ENCODE assay signal across 9 mouse cellular contexts in genomic region chr11:50024833-50025720, GRCm38 (mm10). TPM values are rescaled to one million over a fixed set of nuclear protein-coding genes. Genes with fewer than 3 reads are reported as not detected.
A peak's percentile ranks its signal among the peaks of the same experiment; 100 is the strongest.
DNase-seq lines count a peak whose midpoint lies in the region; ATAC-seq and TF ChIP-seq lines count a peak whose summit lies in the region.
"Had no signal": no experiment of that assay in that cellular context is flagged by ENCODE, and none has a peak within 500 bp of the region (broad histone marks: within the 10 kb centered on the region; RNA-seq: fewer than 3 reads in every experiment).

Gene Rnf130 (plus strand): TSS chr11:50025346.

- peak within 1 kb of the TSS; percentile 87 for H3K4me3 ChIP-seq in bone marrow macrophage, adult 2 months (ENCODE audit: insufficient read depth, low read length)
- peak within 1 kb of the TSS; percentile 77 for H3K4me3 ChIP-seq in embryonic facial prominence, embryonic 15.5 days (replicated peaks)
- peak within 1 kb of the TSS; percentile 96 for H3K4me3 ChIP-seq in limb, embryonic 12.5 days (replicated peaks)
- H3K4me3 ChIP-seq in midbrain, embryonic 14.5 days (replicated peaks; ENCODE audit: low read depth, low read length), result peak within 1 kb of the TSS; percentile 98

- DNase-seq in 3T3-L1 (ENCODE audit: low read depth, low spot score), result peak; percentile 16
- DNase-seq in heart, adult 8-10 months (ENCODE audit: low spot score), result peak; percentile 94
- peak; percentile 96 to 97 for DNase-seq in kidney, adult 8-10 months
- peak; percentile 98 for DNase-seq in midbrain, embryonic 14.5 days
- DNase-seq in spleen, adult 18-20 months, result peak; percentile 93 to 95

- peak within 1 kb of the TSS; percentile 97 for H3K9ac ChIP-seq in embryonic facial prominence, embryonic 15.5 days
- peak within 1 kb of the TSS; percentile 98 for H3K9ac ChIP-seq in limb, embryonic 12.5 days (replicated peaks)
- peak within 1 kb of the TSS; percentile 99 for H3K9ac ChIP-seq in midbrain, embryonic 14.5 days (replicated peaks; ENCODE audit: low read length)

- H3K9me3 ChIP-seq in embryonic facial prominence, embryonic 15.5 days (replicated peaks), result no peaks in the 10 kb centered on the region
- H3K9me3 ChIP-seq in limb, embryonic 12.5 days, result no peaks in the 10 kb centered on the region
- no peaks in the 10 kb centered on the region for H3K9me3 ChIP-seq in midbrain, embryonic 14.5 days (ENCODE audit: control insufficient read depth, low read length)

- under 1% methylated on average over 122 of the region's 129 CpGs for WGBS in embryonic facial prominence, embryonic 15.5 days
- WGBS in limb, embryonic 12.5 days, result under 1% methylated on average over 109 of the region's 129 CpGs
- under 1% methylated on average over 117 of the region's 129 CpGs for WGBS in midbrain, embryonic 14.5 days

- peaks cover 37% of the 10 kb centered on the region for H3K4me1 ChIP-seq in bone marrow macrophage, adult 2 months (ENCODE audit: control insufficient read depth, insufficient read depth, low read length)
- peaks cover 19% of the 10 kb centered on the region for H3K4me1 ChIP-seq in embryonic facial prominence, embryonic 15.5 days
- peaks cover 28% of the 10 kb centered on the region for H3K4me1 ChIP-seq in limb, embryonic 12.5 days (replicated peaks)
- H3K4me1 ChIP-seq in midbrain, embryonic 14.5 days (ENCODE audit: control insufficient read depth, insufficient read depth, low read length), result peaks cover 32% of the 10 kb centered on the region

- no peak for TF ChIP-seq CTCF in bone marrow macrophage, adult 2 months (IDR thresholded peaks at IDR 0.05; ENCODE audit: low read depth, low read length)

- peak within 1 kb of the TSS; percentile 86 for H3K27ac ChIP-seq in bone marrow macrophage, adult 2 months (ENCODE audit: insufficient read depth, low read depth, low read length)
- H3K27ac ChIP-seq in embryonic facial prominence, embryonic 15.5 days (replicated peaks), result peak within 1 kb of the TSS; percentile 93
- peak within 1 kb of the TSS; percentile 93 for H3K27ac ChIP-seq in limb, embryonic 12.5 days
- peak within 1 kb of the TSS; percentile 99 for H3K27ac ChIP-seq in midbrain, embryonic 14.5 days (replicated peaks; ENCODE audit: low read depth, low read length)

- ATAC-seq in embryonic facial prominence, embryonic 15.5 days (ENCODE audit: insufficient number of reproducible peaks, low FRiP score, low TSS enrichment, low read depth), result peak; percentile 93
- ATAC-seq in limb, embryonic 12.5 days (ENCODE audit: insufficient number of reproducible peaks, insufficient read depth, low FRiP score, low TSS enrichment, low read depth), result peak; percentile 88
- peak; percentile 91 for ATAC-seq in midbrain, embryonic 14.5 days (ENCODE audit: low FRiP score, low TSS enrichment)

- peak within 1 kb of the TSS; percentile 61 for H3K4me2 ChIP-seq in embryonic facial prominence, embryonic 15.5 days (replicated peaks)
- H3K4me2 ChIP-seq in limb, embryonic 12.5 days, result peak within 1 kb of the TSS; percentile 71
- H3K4me2 ChIP-seq in midbrain, embryonic 14.5 days (ENCODE audit: low read length), result peak within 1 kb of the TSS; percentile 74

- no peaks in the 10 kb centered on the region for H3K36me3 ChIP-seq in embryonic facial prominence, embryonic 15.5 days
- H3K36me3 ChIP-seq in limb, embryonic 12.5 days, result no peaks in the 10 kb centered on the region
- H3K36me3 ChIP-seq in midbrain, embryonic 14.5 days (ENCODE audit: control insufficient read depth, insufficient read depth, low read length), result no peaks in the 10 kb centered on the region

- no peaks in the 10 kb centered on the region for H3K27me3 ChIP-seq in embryonic facial prominence, embryonic 15.5 days
- H3K27me3 ChIP-seq in limb, embryonic 12.5 days, result peaks cover 11% of the 10 kb centered on the region
- no peaks in the 10 kb centered on the region for H3K27me3 ChIP-seq in midbrain, embryonic 14.5 days (ENCODE audit: control insufficient read depth, insufficient read depth, low read length)
- H3K27me3 ChIP-seq: CH12.LX had no signal

- TF ChIP-seq POLR2A in bone marrow macrophage, adult 2 months (IDR thresholded peaks at IDR 0.05; ENCODE audit: borderline replicate concordance, low read depth, low read length), result no peak

RNA-seq across cellular contexts. Expression of gene Rnf130, which starts in this region (rescaled TPM):
- polyA plus RNA-seq in bone marrow macrophage, adult 2 months (2012; ENCODE audit: insufficient read depth, insufficient read length, missing spikeins), result 504 and 635 TPM in 2 replicates
- 74.5 and 77.2 TPM in 2 replicates for polyA plus RNA-seq in embryonic facial prominence, embryonic 15.5 days (2015; fragmentation: Nextera tagmentation; extraction: Ambion mirVana)
- 10 to 100 TPM; 44.8 to 56.7 (median 53.0) TPM for total RNA-seq in heart, adult 8-10 months (2022)
- polyA plus RNA-seq in limb, embryonic 12.5 days (2016; fragmentation: Nextera tagmentation; extraction: Ambion mirVana), result 88.5 and 101 TPM in 2 replicates
- 72.5 and 74.9 TPM in 2 replicates for polyA plus RNA-seq in midbrain, embryonic 14.5 days (2014; fragmentation: Nextera tagmentation; extraction: Ambion mirVana)
- total RNA-seq: CH12.LX had no signal

Comparison
In these comparisons a context has a peak if more than half of its experiments do, and no peak if none do; other contexts are left out.
1. Peak in every context shown above with its lines: DNase-seq, ATAC-seq, H3K4me3 ChIP-seq and H3K27ac ChIP-seq.
2. DNase-seq: peak in every context shown above with its lines; median percentile 98 in midbrain, embryonic 14.5 days; 96 in kidney, adult 8-10 months; 94 in heart, adult 8-10 months; 94 in spleen, adult 18-20 months; 16 in 3T3-L1.